In genomic region chr10:58616565-58616964, GRCm38 (mm10) we compare ENCODE assay signal across 22 mouse cellular contexts. TPM values are rescaled to one million over a fixed set of nuclear protein-coding genes. Genes with fewer than 3 reads are reported as not detected.
DNase-seq lines count a peak whose midpoint lies in the region; ATAC-seq and TF ChIP-seq lines count a peak whose summit lies in the region.
"Had no signal": no experiment of that assay in that cellular context is flagged by ENCODE, and none has a peak within 500 bp of the region (broad histone marks: within the 10 kb centered on the region; RNA-seq: fewer than 3 reads in every experiment).

No protein-coding gene starts in this region.

- H3K27ac ChIP-seq in stomach, embryonic 14.5 days (ENCODE audit: low read length), result no peak overlapping the region
- H3K27ac ChIP-seq in stomach, embryonic 15.5 days, result no peak overlapping the region; the same call in 1 of the 2 replicates
- no peak overlapping the region for H3K27ac ChIP-seq in stomach, postnatal 0 days (replicated peaks)
- H3K27ac ChIP-seq: embryonic facial prominence, embryonic 13.5 days; forebrain, embryonic 13.5 days; forebrain, embryonic 15.5 days had no signal

- no peak overlapping the region for H3K9ac ChIP-seq in stomach, embryonic 14.5 days (replicated peaks; ENCODE audit: low read depth, low read length)
- H3K9ac ChIP-seq in stomach, embryonic 15.5 days, result no peak overlapping the region
- H3K9ac ChIP-seq in stomach, postnatal 0 days (ENCODE audit: low read length), result no peak overlapping the region
- H3K9ac ChIP-seq: embryonic facial prominence, embryonic 13.5 days; forebrain, embryonic 13.5 days; forebrain, embryonic 15.5 days; forebrain, postnatal 0 days had no signal

- H3K27me3 ChIP-seq in stomach, embryonic 14.5 days (ENCODE audit: control insufficient read depth, insufficient read depth, low read length), result no peaks in the 10 kb centered on the region
- H3K27me3 ChIP-seq in stomach, embryonic 15.5 days (replicated peaks), result no peaks in the 10 kb centered on the region
- no peaks in the 10 kb centered on the region for H3K27me3 ChIP-seq in stomach, postnatal 0 days (ENCODE audit: control insufficient read depth, insufficient read depth, low read length)
- H3K27me3 ChIP-seq: embryonic facial prominence, embryonic 13.5 days; forebrain, embryonic 15.5 days; Patski had no signal

- WGBS in stomach, embryonic 14.5 days, result 57% methylated on average over 5 of the region's 5 CpGs
- WGBS in stomach, embryonic 15.5 days, result 59% methylated on average over 5 of the region's 5 CpGs
- 50% methylated on average over 5 of the region's 5 CpGs for WGBS in stomach, postnatal 0 days

- ATAC-seq in stomach, embryonic 14.5 days (ENCODE audit: insufficient number of reproducible peaks, insufficient read depth, low FRiP score, low read depth), result peak; percentile 57; the same call in 1 of the 2 replicates
- ATAC-seq in stomach, embryonic 15.5 days (ENCODE audit: insufficient read depth, low FRiP score, low read depth), result peak; percentile 24; the same call in 1 of the 2 replicates
- peak; percentile 47; the same call in 1 of the 2 replicates for ATAC-seq in stomach, postnatal 0 days (ENCODE audit: low FRiP score, low TSS enrichment)
- ATAC-seq: activated CD4-positive, CD25-positive, alpha-beta regulatory T cell, adult 4 months; CD4-positive, CD25-positive, alpha-beta regulatory T cell, adult 4 months; forebrain, embryonic 13.5 days; forebrain, embryonic 15.5 days; forebrain, postnatal 0 days; Patski had no signal

- no peaks in the 10 kb centered on the region for H3K9me3 ChIP-seq in stomach, embryonic 14.5 days (ENCODE audit: control insufficient read depth, low read depth, low read length)
- no peaks in the 10 kb centered on the region for H3K9me3 ChIP-seq in stomach, embryonic 15.5 days
- H3K9me3 ChIP-seq in stomach, postnatal 0 days (ENCODE audit: control insufficient read depth, low read length), result no peaks in the 10 kb centered on the region
- H3K9me3 ChIP-seq: embryonic facial prominence, embryonic 13.5 days; forebrain, embryonic 13.5 days; forebrain, embryonic 15.5 days; G1E had no signal

- TF ChIP-seq EP300 in stomach, postnatal 0 days (optimal IDR thresholded peaks at IDR 0.05), result peak; percentile 75

- H3K4me1 ChIP-seq in stomach, embryonic 14.5 days (ENCODE audit: control insufficient read depth, insufficient read depth, low read length), result no peaks in the 10 kb centered on the region
- no peaks in the 10 kb centered on the region for H3K4me1 ChIP-seq in stomach, embryonic 15.5 days
- H3K4me1 ChIP-seq in stomach, postnatal 0 days (replicated peaks; ENCODE audit: control insufficient read depth, insufficient read depth), result no peaks in the 10 kb centered on the region; the same call in 1 of the 2 replicates
- H3K4me1 ChIP-seq: embryonic facial prominence, embryonic 13.5 days; forebrain, embryonic 13.5 days; forebrain, embryonic 15.5 days had no signal

- DNase-seq in stomach, postnatal 0 days (ENCODE audit: low spot score), result no peak
- DNase-seq in urinary bladder, postnatal 4 days (ENCODE audit: low spot score in 2 of 2), result no peak
- DNase-seq in heart, adult 18-20 months, result no peak
- DNase-seq: adrenal gland, adult 8-10 months; adrenal gland, postnatal 14 days; adrenal gland, postnatal 36 days; cerebellum, adult 11-12 months; cerebellum, adult 2 months; cerebellum, adult 9-10 months; cerebellum, postnatal 10 days; cerebellum, postnatal 25 days; forebrain, postnatal 0 days had no signal

- H3K4me2 ChIP-seq in stomach, embryonic 14.5 days (replicated peaks; ENCODE audit: low read depth, low read length), result no peak overlapping the region
- H3K4me2 ChIP-seq in stomach, embryonic 15.5 days, result no peak overlapping the region
- H3K4me2 ChIP-seq in stomach, postnatal 0 days (replicated peaks; ENCODE audit: low read depth), result no peak overlapping the region
- H3K4me2 ChIP-seq: embryonic facial prominence, embryonic 13.5 days; forebrain, embryonic 13.5 days; forebrain, embryonic 15.5 days had no signal

- H3K4me3 ChIP-seq in stomach, embryonic 14.5 days (ENCODE audit: low read depth, low read length), result no peak overlapping the region
- H3K4me3 ChIP-seq in stomach, embryonic 15.5 days (replicated peaks), result no peak overlapping the region
- no peak overlapping the region for H3K4me3 ChIP-seq in stomach, postnatal 0 days (ENCODE audit: low read depth, low read length)
- H3K4me3 ChIP-seq: embryonic facial prominence, embryonic 13.5 days; forebrain, embryonic 13.5 days; forebrain, embryonic 15.5 days had no signal

- H3K36me3 ChIP-seq in stomach, embryonic 14.5 days (ENCODE audit: control insufficient read depth, insufficient read depth, low read length), result no peaks in the 10 kb centered on the region
- H3K36me3 ChIP-seq in stomach, embryonic 15.5 days, result no peaks in the 10 kb centered on the region
- no peaks in the 10 kb centered on the region for H3K36me3 ChIP-seq in stomach, postnatal 0 days (ENCODE audit: control insufficient read depth, insufficient read depth, low read length)
- H3K36me3 ChIP-seq: embryonic facial prominence, embryonic 13.5 days; forebrain, embryonic 15.5 days; G1E had no signal

- TF ChIP-seq CTCF in stomach, postnatal 0 days (IDR thresholded peaks at IDR 0.05; ENCODE audit: low read depth), result peak; percentile 43; the same call in 1 of the 2 replicates

RNA-seq across cellular contexts. Expression of gene Edar, which starts 58.9 kb away (rescaled TPM):
- 3.5 and 4.5 TPM in 2 replicates for polyA plus RNA-seq in stomach, embryonic 14.5 days (2014; fragmentation: Nextera tagmentation; extraction: Ambion mirVana)
- polyA plus RNA-seq in stomach, embryonic 15.5 days (2015; fragmentation: Nextera tagmentation; extraction: Ambion mirVana), result 2.1 and 2.3 TPM in 2 replicates
- polyA plus RNA-seq in stomach, postnatal 0 days (2015; fragmentation: Nextera tagmentation; extraction: Ambion mirVana), result 0.64 and 0.73 TPM in 2 replicates
- total RNA-seq in heart, adult 18-20 months (2021), result under 1 TPM; 0.30 to 0.31 TPM
- total RNA-seq: CH12.LX, G1E had no signal
- polyA plus RNA-seq: CD4-positive, CD25-positive, alpha-beta regulatory T cell, adult 4 months; G1E had no signal
